Mouse (Mus musculus) limb, embryonic 14.5 days (tissue): Measurements from ENCODE around the gene Nav2. TPM values are rescaled to one million over a fixed set of nuclear protein-coding genes. Genes with fewer than 3 reads are reported as not detected.

Experiments
- ATAC-seq: fragments of 200-750 bp; cut with Nextera tagmentation; 2 replicates; pipeline ENCODE4 v1.8.0; 2017; ENCODE audit warnings: low read depth, moderate number of reproducible peaks, moderate TSS enrichment; ENCODE audit not compliant: low FRiP score
- DNase-seq: peaks from one replicate; pipeline ENCODE4 v3.0.0-alpha.2; 2015; ENCODE audit warnings: low spot score
- H3K27ac ChIP-seq: fragments of 300-500 bp; sonication (generic); replicated peaks from 2 replicates; pipeline ENCODE4 v1.5.1; 2014; ENCODE audit warnings: low read depth, mild to moderate bottlenecking, low read length, moderate library complexity, mixed read lengths
- H3K27me3 ChIP-seq: fragments of 300-500 bp; sonication (generic); 2 replicates; pipeline ENCODE4 v1.6.1; 2014; ENCODE audit warnings: low read length, mixed read lengths; ENCODE audit not compliant: control insufficient read depth, insufficient read depth
- H3K36me3 ChIP-seq: fragments of 300-500 bp; sonication (generic); 2 replicates; pipeline ENCODE4 v1.6.1; 2014; ENCODE audit warnings: mild to moderate bottlenecking, low read length, moderate library complexity, mixed read lengths; ENCODE audit not compliant: control insufficient read depth, insufficient read depth
- H3K4me1 ChIP-seq: fragments of 300-500 bp; sonication (generic); 2 replicates; pipeline ENCODE4 v1.6.1; 2014; ENCODE audit warnings: antibody characterized with exemption, low read length, mixed read lengths; ENCODE audit not compliant: control insufficient read depth, insufficient read depth
- H3K4me2 ChIP-seq: fragments of 300-500 bp; sonication (generic); replicated peaks from 2 replicates; pipeline ENCODE4 v1.6.1; 2014; ENCODE audit warnings: low read depth, mild to moderate bottlenecking, low read length, moderate library complexity; ENCODE audit not compliant: severe bottlenecking
- H3K4me3 ChIP-seq: fragments of 300-500 bp; sonication (generic); replicated peaks from 2 replicates; pipeline ENCODE4 v1.5.1; 2014; ENCODE audit warnings: low read length
- H3K9ac ChIP-seq: fragments of 300-500 bp; sonication (generic); 2 replicates; pipeline ENCODE4 v1.6.1; 2014; ENCODE audit warnings: mild to moderate bottlenecking, low read depth, low read length, moderate library complexity; ENCODE audit not compliant: severe bottlenecking
- H3K9me3 ChIP-seq: fragments of 300-500 bp; sonication (generic); 2 replicates; pipeline ENCODE4 v1.6.1; 2016; ENCODE audit warnings: low read length; ENCODE audit not compliant: control insufficient read depth
- POLR2A ChIP-seq: fragments of 200-500 bp; IDR thresholded peaks from 2 replicates; pipeline ENCODE4 v1.8.0; 2012; ENCODE audit warnings: inconsistent platforms, mild to moderate bottlenecking, moderate library complexity, borderline replicate concordance; ENCODE audit not compliant: insufficient read depth, insufficient read length; ENCODE audit errors: extremely low read depth
- WGBS: fragments of 180-500 bp; shearing (Covaris S2); extraction: QIAGEN DNeasy Blood & Tissue Kit; methylation state at CpG from one replicate; pipeline ENCODE4 v1.1.7; 2014; 5-methylcytosine and 5-hydroxymethylcytosine counted together
- polyA plus RNA-seq, 2 experiments: library from polyadenylated mRNA; depleted of rRNA in 1 of 2; stranded (reverse) in 1 of 2; unstranded in 1 of 2; fragments of >200 nt; fragmentation: Nextera tagmentation in 1 of 2; extraction: Ambion mirVana in 1 of 2; gene quantifications; 2 replicates each; pipeline versions ENCODE4 v1.2.1 to v1.2.3; 2012 to 2014

Nav2 gene
- polyA plus RNA-seq, 2 experiments = 15.8 to 16.8 TPM

GRCm38 (mm10) chr7:49235271-49235681 is 326.8 kb downstream of the Nav2 start:
- Histone ChIP-seq H3K4me2 (no peak overlapping the region), H3K36me3 (no peaks in the 10 kb centered on the region), H3K4me3 (no peak overlapping the region), H3K9ac (no peak overlapping the region), H3K9me3 (no peaks in the 10 kb centered on the region), H3K27me3 (no peaks in the 10 kb centered on the region), H3K4me1 (no peaks in the 10 kb centered on the region), H3K27ac (no peak overlapping the region)
- TF ChIP-seq POLR2A = no peak
- DNase-seq (no peak), ATAC-seq (no peak)
- 69% methylated on average over 9 of the region's 9 CpGs for WGBS

GRCm38 (mm10) chr7:49235821-49236220 is 327.3 kb downstream of the Nav2 start:
- TF ChIP-seq POLR2A = no peak

GRCm38 (mm10) chr7:49240461-49240860 is 331.9 kb downstream of the Nav2 start:
- no peaks in the 10 kb centered on the region for H3K36me3 ChIP-seq
- 82% methylated on average over 7 of the region's 7 CpGs for WGBS
- TF ChIP-seq POLR2A = no peak
- no peak overlapping the region for H3K9ac ChIP-seq
- ATAC-seq (no peak), DNase-seq (no peak)
- H3K4me3 ChIP-seq = no peak overlapping the region
- H3K4me1 ChIP-seq = peaks cover 3% of the 10 kb centered on the region
- H3K4me2 ChIP-seq = no peak overlapping the region
- no peaks in the 10 kb centered on the region for H3K27me3 ChIP-seq
- H3K27ac ChIP-seq = no peak overlapping the region
- H3K9me3 ChIP-seq = no peaks in the 10 kb centered on the region

More at GRCm38 (mm10) chr7:49235821-49236220, 327.3 kb downstream of the Nav2 start:
- H3K27me3 ChIP-seq = no peaks in the 10 kb centered on the region
- no peak overlapping the region for H3K9ac ChIP-seq
- H3K4me2 ChIP-seq = no peak overlapping the region
- no peak overlapping the region for H3K4me3 ChIP-seq
- no peaks in the 10 kb centered on the region for H3K9me3 ChIP-seq
- no peaks in the 10 kb centered on the region for H3K36me3 ChIP-seq
- DNase-seq (no peak), ATAC-seq (no peak)
- 70% methylated on average over 3 of the region's 3 CpGs for WGBS
- no peak overlapping the region for H3K27ac ChIP-seq
- no peaks in the 10 kb centered on the region for H3K4me1 ChIP-seq

- H3K4me1 ChIP-seq = peaks cover 3% of the 10 kb centered on the region
- no peak for ATAC-seq
- no peak overlapping the region for H3K27ac ChIP-seq
- no peak for TF ChIP-seq POLR2A
- no peak overlapping the region for H3K4me3 ChIP-seq
- no peaks in the 10 kb centered on the region for H3K36me3 ChIP-seq
- H3K9me3 ChIP-seq = no peaks in the 10 kb centered on the region
- 72% methylated on average over 3 of the region's 3 CpGs for WGBS
- no peak overlapping the region for H3K4me2 ChIP-seq
- peaks cover 3% of the 10 kb centered on the region for H3K27me3 ChIP-seq
- H3K9ac ChIP-seq = no peak overlapping the region
- DNase-seq = no peak
These were observed 332.8 kb downstream of the Nav2 start for GRCm38 (mm10) chr7:49241229-49241751.

GRCm38 (mm10) chr7:49242261-49242660 is 333.7 kb downstream of the Nav2 start:
- peaks cover 8% of the 10 kb centered on the region for H3K4me1 ChIP-seq
- H3K9me3 ChIP-seq = no peaks in the 10 kb centered on the region
- no peaks in the 10 kb centered on the region for H3K36me3 ChIP-seq
- WGBS = 60% methylated on average over 5 of the region's 5 CpGs
- peaks cover 13% of the 10 kb centered on the region for H3K27me3 ChIP-seq
- no peak for DNase-seq
- H3K4me3 ChIP-seq = no peak overlapping the region
- no peak overlapping the region for H3K4me2 ChIP-seq
- no peak overlapping the region for H3K9ac ChIP-seq
- no peak for ATAC-seq
- no peak overlapping the region for H3K27ac ChIP-seq
- no peak for TF ChIP-seq POLR2A

- Histone ChIP-seq H3K4me2 (no peak overlapping the region), H3K4me3 (no peak overlapping the region), H3K27ac (no peak overlapping the region), H3K9ac (no peak overlapping the region), H3K9me3 (no peaks in the 10 kb centered on the region), H3K27me3 (peaks cover 21% of the 10 kb centered on the region), H3K4me1 (peaks cover 14% of the 10 kb centered on the region), H3K36me3 (no peaks in the 10 kb centered on the region)
- no peak for TF ChIP-seq POLR2A
- WGBS = 83% methylated on average over 4 of the region's 4 CpGs
- ATAC-seq (no peak), DNase-seq (no peak)
These were observed 334.6 kb downstream of the Nav2 start for GRCm38 (mm10) chr7:49243079-49243478.
